Mouse (Mus musculus) spleen, adult 2 months (tissue): ENCODE measurements around the gene En2. TPM values are rescaled to one million over a fixed set of nuclear protein-coding genes. Genes with fewer than 3 reads are reported as not detected.

Source experiments
- DNase-seq, 2 experiments: peaks; one replicate each; pipeline versions ENCODE4 v3.0.0 to v3.0.0-alpha.2; 2012 to 2021; ENCODE audit warnings: low spot score in 2 of 2, low read depth in 1 of 2
- H3K27ac ChIP-seq: fragments of 200-500 bp; 2 replicates; pipeline ENCODE4 v1.5.1; 2012; ENCODE audit warnings: low read length, inconsistent platforms; ENCODE audit not compliant: insufficient read depth
- H3K27me3 ChIP-seq: fragments of 200-500 bp; 2 replicates; pipeline ENCODE4 v1.6.1; 2012; ENCODE audit warnings: mild to moderate bottlenecking, moderate library complexity, low read length, inconsistent platforms; ENCODE audit not compliant: control insufficient read depth, insufficient read depth
- H3K36me3 ChIP-seq: fragments of 200-500 bp; 2 replicates; pipeline ENCODE4 v1.6.1; 2012; ENCODE audit warnings: mild to moderate bottlenecking, low read length, inconsistent platforms; ENCODE audit not compliant: control insufficient read depth, insufficient read depth
- H3K4me1 ChIP-seq: fragments of 200-500 bp; 2 replicates; pipeline ENCODE4 v1.6.1; 2011; ENCODE audit warnings: inconsistent platforms; ENCODE audit not compliant: control insufficient read depth, insufficient read depth, insufficient read length
- H3K4me3 ChIP-seq: fragments of 200-500 bp; 2 replicates; pipeline ENCODE4 v1.5.1; 2011; ENCODE audit warnings: mild to moderate bottlenecking, inconsistent platforms; ENCODE audit not compliant: insufficient read depth, insufficient read length; ENCODE audit errors: extremely low read depth
- CTCF ChIP-seq: fragments of 200-500 bp; IDR thresholded peaks from 2 replicates; pipeline ENCODE4 v1.5.1; 2011; ENCODE audit warnings: mild to moderate bottlenecking, inconsistent platforms; ENCODE audit not compliant: insufficient read depth, insufficient read length, insufficient replicate concordance; ENCODE audit errors: extremely low read depth
- POLR2A ChIP-seq: fragments of 200-500 bp; IDR thresholded peaks from 2 replicates; pipeline ENCODE4 v1.6.1; 2011; ENCODE audit warnings: low read depth, low read length, inconsistent platforms
- WGBS: fragments of 180-500 bp; shearing (Covaris S2); methylation state at CpG from one replicate; pipeline ENCODE4 v1.1.7; 2018; 5-methylcytosine and 5-hydroxymethylcytosine counted together
- polyA plus RNA-seq: library from polyadenylated mRNA; depleted of rRNA; stranded (reverse); fragments of >200 nt; gene quantifications from 2 replicates; pipeline ENCODE4 v1.2.3, GENCODE M21; 2012

The En2 gene
- polyA plus RNA-seq, 1 experiment, result not detected

- no peak overlapping the region for H3K27ac ChIP-seq
- peaks cover 3% of the 10 kb centered on the region; the same call in 1 of the 2 replicates for H3K4me1 ChIP-seq
- 12% methylated on average over 4 of the region's 4 CpGs for WGBS
- no peak for DNase-seq
- H3K27me3 ChIP-seq, result peaks cover 16% of the 10 kb centered on the region
- no peaks in the 10 kb centered on the region for H3K36me3 ChIP-seq
- TF ChIP-seq POLR2A (no peak), CTCF (no peak)
- H3K4me3 ChIP-seq, result no peak overlapping the region
Measured at GRCm38 (mm10) chr5:28172921-28173670, 7.6 kb downstream of the En2 start.

- no peaks in the 10 kb centered on the region for H3K36me3 ChIP-seq
- DNase-seq, result no peak
- peaks cover 11% of the 10 kb centered on the region for H3K27me3 ChIP-seq
- no peak overlapping the region for H3K4me3 ChIP-seq
- H3K4me1 ChIP-seq, result 0 out of 2 replicates have a peak, but pooled peaks cover under 1% of the 10 kb centered on the region
- 35% methylated on average over 1 of the region's 1 CpGs for WGBS
- H3K27ac ChIP-seq, result no peak overlapping the region
- TF ChIP-seq CTCF (no peak), POLR2A (no peak)
Measured at GRCm38 (mm10) chr5:28173674-28174073, 8.2 kb downstream of the En2 start.

GRCm38 (mm10) chr5:28174086-28174485, 8.6 kb downstream of the En2 start:
- TF ChIP-seq POLR2A (no peak), CTCF (no peak)
- H3K4me1 ChIP-seq, result no peaks in the 10 kb centered on the region
- peaks cover 9% of the 10 kb centered on the region for H3K27me3 ChIP-seq
- WGBS, result 8% methylated on average over 9 of the region's 9 CpGs
- no peaks in the 10 kb centered on the region for H3K36me3 ChIP-seq
- H3K4me3 ChIP-seq, result no peak overlapping the region
- H3K27ac ChIP-seq, result no peak overlapping the region
- DNase-seq, result no peak

GRCm38 (mm10) chr5:28174876-28175569, 9.5 kb downstream of the En2 start:
- Histone ChIP-seq H3K27me3 (peaks cover 9% of the 10 kb centered on the region), H3K4me3 (no peak overlapping the region), H3K36me3 (no peaks in the 10 kb centered on the region), H3K27ac (no peak overlapping the region), H3K4me1 (no peaks in the 10 kb centered on the region)
- TF ChIP-seq POLR2A (no peak), CTCF (no peak)
- 8% methylated on average over 24 of the region's 24 CpGs for WGBS
- DNase-seq, result no peak

DNA sequence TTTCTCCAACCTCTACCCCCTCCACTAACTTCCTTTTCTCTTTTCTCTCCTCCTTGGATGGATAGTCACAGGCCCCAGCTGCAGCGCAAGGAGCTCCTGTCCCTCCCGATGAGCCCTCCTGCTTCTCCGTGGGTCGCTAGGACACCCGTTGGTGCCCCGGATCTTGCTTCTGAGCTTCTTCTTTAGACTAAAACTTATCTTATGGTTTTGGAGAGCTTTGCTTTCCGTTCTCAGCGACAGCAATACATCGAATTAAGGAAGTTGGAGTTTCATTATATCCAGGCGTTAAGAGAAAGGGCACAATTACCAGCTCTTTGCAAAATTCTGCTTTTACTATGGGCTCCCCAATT, 10.1 kb downstream of the En2 start:
- DNase-seq, result no peak
- H3K27me3 ChIP-seq, result peaks cover 9% of the 10 kb centered on the region
- no peak for TF ChIP-seq CTCF
- TF ChIP-seq POLR2A, result no peak
- H3K36me3 ChIP-seq, result no peaks in the 10 kb centered on the region
- WGBS, result 1% methylated on average over 10 of the region's 10 CpGs
- no peak overlapping the region for H3K27ac ChIP-seq
- H3K4me1 ChIP-seq, result no peaks in the 10 kb centered on the region
- no peak overlapping the region for H3K4me3 ChIP-seq

DNA sequence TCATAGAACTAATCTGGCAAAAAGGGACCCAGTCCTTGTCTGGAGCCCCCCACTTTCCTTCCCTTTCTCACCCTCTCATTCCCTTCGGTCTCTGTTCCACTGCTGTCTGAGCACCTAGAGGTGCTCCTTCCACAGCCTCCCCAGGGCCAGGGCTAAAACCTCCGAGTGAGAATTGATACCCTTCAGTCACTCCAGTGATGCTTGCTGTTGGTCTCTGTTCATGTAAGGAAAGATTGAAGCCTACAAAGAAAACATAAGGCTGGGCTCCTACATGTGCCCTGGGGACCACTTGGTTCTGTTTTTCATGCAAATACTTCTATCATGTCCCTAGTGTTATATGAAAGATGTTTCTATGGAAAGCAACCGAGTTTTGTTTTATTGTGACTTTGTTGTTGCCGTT, 10.5 kb downstream of the En2 start:
- H3K4me1 ChIP-seq, result no peaks in the 10 kb centered on the region
- H3K27me3 ChIP-seq, result peaks cover 7% of the 10 kb centered on the region
- no peak overlapping the region for H3K27ac ChIP-seq
- H3K36me3 ChIP-seq, result no peaks in the 10 kb centered on the region
- no peak overlapping the region for H3K4me3 ChIP-seq
- WGBS, result 11% methylated on average over 4 of the region's 4 CpGs
- TF ChIP-seq POLR2A (no peak), CTCF (no peak)
- no peak for DNase-seq

DNA sequence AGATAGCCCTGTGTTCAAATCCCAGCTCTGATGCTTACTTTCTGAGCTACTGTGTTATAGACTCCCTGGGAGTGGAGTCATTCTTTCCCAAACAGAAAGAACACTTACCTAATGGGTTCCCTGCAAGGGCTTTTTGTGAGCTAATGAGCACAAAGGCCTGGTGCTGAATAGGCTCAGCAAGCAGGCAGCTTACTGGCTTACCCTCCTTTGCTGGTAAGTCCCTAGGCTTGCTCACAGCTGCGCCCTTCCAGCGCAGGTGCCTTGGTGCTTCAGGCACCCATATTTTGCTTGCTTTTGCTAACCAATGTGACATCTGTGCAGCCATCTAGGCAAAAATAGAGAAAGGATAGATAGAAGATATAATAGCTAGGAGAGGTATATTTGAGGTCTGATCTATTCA, 11.1 kb downstream of the En2 start:
- no peak for DNase-seq
- Histone ChIP-seq H3K4me1 (no peaks in the 10 kb centered on the region), H3K27me3 (peaks cover 5% of the 10 kb centered on the region), H3K36me3 (no peaks in the 10 kb centered on the region), H3K4me3 (no peak overlapping the region), H3K27ac (no peak overlapping the region)
- WGBS, result 12% methylated on average over 2 of the region's 2 CpGs
- TF ChIP-seq CTCF (no peak), POLR2A (no peak)
